Mouse (Mus musculus): ENCODE measurements around the gene 2310034G01Rik. TPM values are rescaled to one million over a fixed set of nuclear protein-coding genes. Genes with fewer than 3 reads are reported as not detected.
A peak's percentile ranks its signal among the peaks of the same experiment; 100 is the strongest.

The 2310034G01Rik gene
- polyA plus RNA-seq, 1 experiment from 2014 or later: 2.6 TPM

DNA sequence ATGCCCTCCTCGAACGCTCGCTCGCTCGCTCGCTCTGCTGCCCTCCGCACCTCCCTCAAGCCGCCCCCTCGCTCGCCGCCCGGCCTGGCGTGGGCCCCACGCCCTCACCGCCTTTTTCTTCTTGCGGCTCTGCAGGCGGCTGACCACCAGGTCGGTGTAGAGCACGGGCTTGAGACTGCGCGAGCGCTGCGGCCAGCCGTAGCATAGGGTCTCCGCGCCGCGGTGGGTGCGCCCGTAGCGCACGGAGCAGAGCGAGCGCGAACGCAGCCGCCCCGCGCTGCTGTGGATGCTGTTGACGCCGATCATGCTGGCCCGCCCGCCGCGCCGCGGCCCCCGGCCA, 32.6 kb downstream of the 2310034G01Rik start:
- Histone ChIP-seq H3K9me3 (ENCODE audit: low read length) (no peaks in the 10 kb centered on the region), H3K4me2 (replicated peaks; ENCODE audit: low read depth, low read length) (peak overlapping the region; percentile 78), H3K36me3 (ENCODE audit: insufficient read depth, low read length) (no peaks in the 10 kb centered on the region), H3K9ac (replicated peaks; ENCODE audit: low read length) (peak overlapping the region; percentile 35), H3K27me3 (ENCODE audit: insufficient read depth, low read length) (peaks cover 95% of the 10 kb centered on the region), H3K27ac (ENCODE audit: low read length) (no peak overlapping the region), H3K4me1 (ENCODE audit: insufficient read depth, low read length) (peaks cover 14% of the 10 kb centered on the region; the same call in 1 of the 2 replicates), H3K4me3 (ENCODE audit: low read length) (peak overlapping the region; percentile 47)
- WGBS: under 1% methylated on average over 39 of the region's 48 CpGs
- ATAC-seq (ENCODE audit: low FRiP score, low TSS enrichment): peak; percentile 43; the same call in 1 of the 2 replicates

DNA sequence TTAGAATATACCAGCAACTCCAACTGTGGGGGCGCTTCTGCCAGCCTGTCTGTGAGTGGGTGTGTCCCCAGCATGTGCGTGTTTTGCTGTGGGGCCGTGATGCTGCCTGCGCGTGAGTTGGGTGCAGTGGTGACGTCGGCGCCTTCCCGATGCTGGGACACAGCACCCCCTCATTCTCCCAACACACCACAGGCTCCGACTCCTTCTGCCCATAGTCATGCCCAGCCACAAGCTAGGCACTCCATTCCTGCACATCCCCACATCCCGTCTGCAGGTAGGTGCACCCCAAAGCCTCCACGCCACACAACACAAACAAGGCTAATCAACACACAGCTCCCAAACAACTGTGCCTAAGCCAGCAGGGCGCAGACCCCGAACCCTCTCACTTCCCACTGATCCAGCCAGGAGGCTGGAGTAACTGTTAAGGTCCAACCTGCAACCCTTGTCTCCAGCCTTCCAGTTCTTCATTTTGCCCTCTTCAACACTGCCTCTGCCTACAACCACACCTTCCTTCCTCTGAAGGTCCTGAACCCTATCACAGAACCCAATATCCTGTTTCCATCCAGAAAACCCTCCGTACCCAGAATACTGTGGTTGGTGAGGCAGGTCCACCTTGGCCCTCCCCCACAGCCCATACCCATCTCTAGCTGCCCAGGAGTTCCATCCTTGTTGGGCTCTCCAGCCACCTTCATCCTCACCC, 33.1 kb downstream of the 2310034G01Rik start:
- peak overlapping the region; percentile 47 for H3K4me3 ChIP-seq (ENCODE audit: low read length)
- no peak for ATAC-seq (ENCODE audit: low FRiP score, low TSS enrichment)
- no peaks in the 10 kb centered on the region for H3K9me3 ChIP-seq (ENCODE audit: low read length)
- H3K4me1 ChIP-seq (ENCODE audit: insufficient read depth, low read length): peaks cover 14% of the 10 kb centered on the region; the same call in 1 of the 2 replicates
- H3K9ac ChIP-seq (replicated peaks; ENCODE audit: low read length): no peak overlapping the region; the same call in 1 of the 2 replicates
- H3K27me3 ChIP-seq (ENCODE audit: insufficient read depth, low read length): peaks cover 90% of the 10 kb centered on the region
- no peak overlapping the region for H3K27ac ChIP-seq (ENCODE audit: low read length)
- no peaks in the 10 kb centered on the region for H3K36me3 ChIP-seq (ENCODE audit: insufficient read depth, low read length)
- H3K4me2 ChIP-seq (replicated peaks; ENCODE audit: low read depth, low read length): peak overlapping the region; percentile 78
- 31% methylated on average over 15 of the region's 15 CpGs for WGBS

GRCm38 (mm10) chr19:46315752-46316610, 34.1 kb downstream of the 2310034G01Rik start:
- Histone ChIP-seq H3K27ac (ENCODE audit: low read length) (no peak overlapping the region), H3K9me3 (ENCODE audit: low read length) (no peaks in the 10 kb centered on the region), H3K27me3 (ENCODE audit: insufficient read depth, low read length) (peaks cover 79% of the 10 kb centered on the region), H3K4me2 (replicated peaks; ENCODE audit: low read depth, low read length) (no peak overlapping the region), H3K4me1 (ENCODE audit: insufficient read depth, low read length) (peaks cover 14% of the 10 kb centered on the region; the same call in 1 of the 2 replicates), H3K4me3 (ENCODE audit: low read length) (no peak overlapping the region), H3K36me3 (ENCODE audit: insufficient read depth, low read length) (no peaks in the 10 kb centered on the region; the same call in 1 of the 2 replicates), H3K9ac (replicated peaks; ENCODE audit: low read length) (no peak overlapping the region)
- no peak for ATAC-seq (ENCODE audit: low FRiP score, low TSS enrichment)
- WGBS: 46% methylated on average over 12 of the region's 12 CpGs

- Histone ChIP-seq H3K27me3 (ENCODE audit: insufficient read depth, low read length) (peaks cover 71% of the 10 kb centered on the region), H3K4me2 (replicated peaks; ENCODE audit: low read depth, low read length) (no peak overlapping the region), H3K9me3 (ENCODE audit: low read length) (no peaks in the 10 kb centered on the region), H3K4me3 (ENCODE audit: low read length) (no peak overlapping the region), H3K36me3 (ENCODE audit: insufficient read depth, low read length) (no peaks in the 10 kb centered on the region; the same call in 1 of the 2 replicates), H3K9ac (replicated peaks; ENCODE audit: low read length) (no peak overlapping the region), H3K4me1 (ENCODE audit: insufficient read depth, low read length) (peaks cover 14% of the 10 kb centered on the region; the same call in 1 of the 2 replicates), H3K27ac (ENCODE audit: low read length) (no peak overlapping the region)
- WGBS: 39% methylated on average over 14 of the region's 14 CpGs
- no peak for ATAC-seq (ENCODE audit: low FRiP score, low TSS enrichment)
These were observed 35.0 kb downstream of the 2310034G01Rik start for GRCm38 (mm10) chr19:46314872-46315742.

- Histone ChIP-seq H3K4me3 (ENCODE audit: low read length) (no peak overlapping the region), H3K36me3 (ENCODE audit: insufficient read depth, low read length) (peaks cover 4% of the 10 kb centered on the region), H3K9ac (replicated peaks; ENCODE audit: low read length) (no peak overlapping the region), H3K27ac (ENCODE audit: low read length) (no peak overlapping the region), H3K4me2 (replicated peaks; ENCODE audit: low read depth, low read length) (no peak overlapping the region), H3K9me3 (ENCODE audit: low read length) (no peaks in the 10 kb centered on the region), H3K27me3 (ENCODE audit: insufficient read depth, low read length) (peaks cover 61% of the 10 kb centered on the region), H3K4me1 (ENCODE audit: insufficient read depth, low read length) (peaks cover 14% of the 10 kb centered on the region; the same call in 1 of the 2 replicates)
- 11% methylated on average over 18 of the region's 18 CpGs for WGBS
- no peak for ATAC-seq (ENCODE audit: low FRiP score, low TSS enrichment)
These were observed 35.9 kb downstream of the 2310034G01Rik start for GRCm38 (mm10) chr19:46314151-46314601.

- Histone ChIP-seq H3K36me3 (ENCODE audit: insufficient read depth, low read length) (peaks cover 4% of the 10 kb centered on the region), H3K9me3 (ENCODE audit: low read length) (no peaks in the 10 kb centered on the region), H3K4me3 (ENCODE audit: low read length) (no peak overlapping the region), H3K27ac (ENCODE audit: low read length) (no peak overlapping the region), H3K4me2 (replicated peaks; ENCODE audit: low read depth, low read length) (no peak overlapping the region), H3K9ac (replicated peaks; ENCODE audit: low read length) (no peak overlapping the region), H3K27me3 (ENCODE audit: insufficient read depth, low read length) (peaks cover 56% of the 10 kb centered on the region), H3K4me1 (ENCODE audit: insufficient read depth, low read length) (peaks cover 14% of the 10 kb centered on the region)
- 72% methylated on average over 6 of the region's 6 CpGs for WGBS
- ATAC-seq (ENCODE audit: low FRiP score, low TSS enrichment): no peak
These were observed 36.5 kb downstream of the 2310034G01Rik start for GRCm38 (mm10) chr19:46313591-46313990.

- no peak overlapping the region for H3K4me3 ChIP-seq (ENCODE audit: low read length)
- peaks cover 14% of the 10 kb centered on the region for H3K4me1 ChIP-seq (ENCODE audit: insufficient read depth, low read length)
- ATAC-seq (ENCODE audit: low FRiP score, low TSS enrichment): no peak
- 87% methylated on average over 9 of the region's 9 CpGs for WGBS
- H3K27ac ChIP-seq (ENCODE audit: low read length): no peak overlapping the region
- no peak overlapping the region for H3K4me2 ChIP-seq (replicated peaks; ENCODE audit: low read depth, low read length)
- H3K36me3 ChIP-seq (ENCODE audit: insufficient read depth, low read length): peaks cover 4% of the 10 kb centered on the region
- peaks cover 54% of the 10 kb centered on the region for H3K27me3 ChIP-seq (ENCODE audit: insufficient read depth, low read length)
- H3K9me3 ChIP-seq (ENCODE audit: low read length): no peaks in the 10 kb centered on the region
- no peak overlapping the region for H3K9ac ChIP-seq (replicated peaks; ENCODE audit: low read length)
These were observed 37.0 kb downstream of the 2310034G01Rik start for GRCm38 (mm10) chr19:46313116-46313515.

- Histone ChIP-seq H3K27ac (ENCODE audit: low read length) (no peak overlapping the region), H3K4me2 (replicated peaks; ENCODE audit: low read depth, low read length) (no peak overlapping the region), H3K9me3 (ENCODE audit: low read length) (no peaks in the 10 kb centered on the region), H3K4me1 (ENCODE audit: insufficient read depth, low read length) (peaks cover 8% of the 10 kb centered on the region), H3K27me3 (ENCODE audit: insufficient read depth, low read length) (peaks cover 52% of the 10 kb centered on the region), H3K36me3 (ENCODE audit: insufficient read depth, low read length) (peaks cover 4% of the 10 kb centered on the region), H3K4me3 (ENCODE audit: low read length) (no peak overlapping the region), H3K9ac (replicated peaks; ENCODE audit: low read length) (no peak overlapping the region)
- no peak for ATAC-seq (ENCODE audit: low FRiP score, low TSS enrichment)
- 90% methylated on average over 21 of the region's 21 CpGs for WGBS
These were observed 37.5 kb downstream of the 2310034G01Rik start for GRCm38 (mm10) chr19:46312566-46312965.

DNA sequence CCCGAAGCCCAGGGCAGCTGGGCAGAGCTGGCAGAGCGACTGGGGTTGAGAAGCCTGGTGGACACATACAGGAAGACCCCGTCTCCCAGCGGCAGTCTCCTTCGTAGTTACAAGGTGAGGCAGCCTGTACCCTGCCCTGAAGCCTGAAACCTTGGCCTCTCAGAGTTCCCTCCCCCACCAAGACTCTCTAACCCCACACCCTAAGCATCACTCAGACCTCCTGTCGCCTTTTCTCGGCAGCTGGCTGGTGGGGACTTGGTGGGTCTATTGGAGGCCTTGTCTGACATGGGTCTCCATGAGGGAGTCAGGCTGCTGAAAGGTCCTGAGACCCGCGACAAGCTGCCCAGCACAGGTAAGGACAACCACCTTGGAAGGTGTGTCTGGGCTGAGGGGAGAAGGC, 38.8 kb downstream of the 2310034G01Rik start:
- H3K9me3 ChIP-seq (ENCODE audit: low read length): no peaks in the 10 kb centered on the region
- no peak overlapping the region for H3K27ac ChIP-seq (ENCODE audit: low read length)
- no peak overlapping the region for H3K9ac ChIP-seq (replicated peaks; ENCODE audit: low read length)
- no peak for ATAC-seq (ENCODE audit: low FRiP score, low TSS enrichment)
- no peak overlapping the region for H3K4me2 ChIP-seq (replicated peaks; ENCODE audit: low read depth, low read length)
- peaks cover 4% of the 10 kb centered on the region for H3K36me3 ChIP-seq (ENCODE audit: insufficient read depth, low read length)
- peaks cover 40% of the 10 kb centered on the region for H3K27me3 ChIP-seq (ENCODE audit: insufficient read depth, low read length)
- H3K4me1 ChIP-seq (ENCODE audit: insufficient read depth, low read length): peaks cover 6% of the 10 kb centered on the region
- WGBS: 87% methylated on average over 9 of the region's 9 CpGs
- H3K4me3 ChIP-seq (ENCODE audit: low read length): no peak overlapping the region
